Mouse (Mus musculus): ENCODE measurements at regions not wholly inside any gene's neighbourhood (a gene's known extent, or its start where the extent isn't known, plus 50 kb on each side); places are given as distances from the start of the nearest gene placed in this dataset.

DNA sequence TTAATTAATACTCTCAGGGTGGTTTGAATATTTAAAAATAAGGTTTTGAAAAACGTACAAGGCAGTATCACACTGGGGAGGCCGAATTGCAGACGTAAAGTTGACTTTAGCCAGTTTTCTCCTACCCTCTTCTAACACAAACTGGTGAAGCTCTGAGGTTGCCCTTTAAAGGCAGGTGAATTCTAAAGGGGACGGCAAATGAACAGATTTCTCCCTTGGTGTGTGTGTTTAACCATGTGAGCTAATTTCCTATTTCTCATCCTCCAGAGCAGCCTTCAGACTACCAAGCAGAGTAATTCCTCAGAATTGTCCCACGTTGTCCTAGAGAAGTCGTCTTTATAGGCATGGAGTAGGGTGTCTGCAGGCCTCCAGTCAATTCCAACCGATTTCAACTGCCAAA lies 143.1 kb upstream of the Adgrl4 start:
- no peaks in the 10 kb centered on the region for H3K36me3 ChIP-seq (ENCODE audit: control insufficient read depth, insufficient read depth, low read length, poor library complexity, severe bottlenecking)
- H3K27ac ChIP-seq (ENCODE audit: insufficient read depth, low read length) = no peak overlapping the region
- no peak for TF ChIP-seq POLR2A (IDR thresholded peaks at IDR 0.05; ENCODE audit: insufficient read depth, low read length)
- TF ChIP-seq EP300 (IDR thresholded peaks at IDR 0.05; ENCODE audit: insufficient read depth, low read depth, low read length) = no peak
- TF ChIP-seq CTCF (IDR thresholded peaks at IDR 0.05; ENCODE audit: low read depth, low read length) = no peak
- no peak overlapping the region for H3K9ac ChIP-seq (ENCODE audit: low read depth, poor library complexity, severe bottlenecking)
- H3K27me3 ChIP-seq (ENCODE audit: control insufficient read depth, insufficient read depth, low read length, poor library complexity, severe bottlenecking) = no peaks in the 10 kb centered on the region
- H3K9me3 ChIP-seq (replicated peaks; ENCODE audit: control insufficient read depth, insufficient read depth, low read length, poor library complexity, severe bottlenecking) = no peaks in the 10 kb centered on the region
- no peaks in the 10 kb centered on the region for H3K4me1 ChIP-seq (ENCODE audit: control insufficient read depth, insufficient read depth, low read length)
- no peak overlapping the region for H3K4me3 ChIP-seq (ENCODE audit: low read depth, low read length)

DNA sequence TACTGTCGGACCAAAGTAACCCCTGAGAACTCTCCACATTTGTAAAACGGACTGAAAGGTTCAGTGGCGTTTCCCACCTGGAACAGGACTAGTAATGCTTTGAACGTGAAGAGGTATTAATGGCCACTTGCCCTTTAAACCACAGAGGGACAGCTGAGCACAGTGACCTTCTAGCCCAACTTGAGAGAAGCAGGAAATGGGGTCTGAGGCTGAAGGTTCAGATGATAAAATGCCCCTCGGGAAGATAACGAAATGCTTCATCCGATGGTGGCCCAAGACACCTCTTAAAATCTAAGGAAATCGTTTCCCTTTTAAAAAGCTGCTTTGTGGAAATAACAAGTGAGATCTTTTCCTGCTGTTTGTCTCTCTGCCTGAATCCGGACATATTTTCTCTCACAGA lies 142.7 kb upstream of the Adgrl4 start:
- no peak overlapping the region for H3K27ac ChIP-seq (ENCODE audit: insufficient read depth, low read length)
- H3K4me3 ChIP-seq (ENCODE audit: low read depth, low read length) = no peak overlapping the region
- no peaks in the 10 kb centered on the region for H3K27me3 ChIP-seq (ENCODE audit: control insufficient read depth, insufficient read depth, low read length, poor library complexity, severe bottlenecking)

DNA sequence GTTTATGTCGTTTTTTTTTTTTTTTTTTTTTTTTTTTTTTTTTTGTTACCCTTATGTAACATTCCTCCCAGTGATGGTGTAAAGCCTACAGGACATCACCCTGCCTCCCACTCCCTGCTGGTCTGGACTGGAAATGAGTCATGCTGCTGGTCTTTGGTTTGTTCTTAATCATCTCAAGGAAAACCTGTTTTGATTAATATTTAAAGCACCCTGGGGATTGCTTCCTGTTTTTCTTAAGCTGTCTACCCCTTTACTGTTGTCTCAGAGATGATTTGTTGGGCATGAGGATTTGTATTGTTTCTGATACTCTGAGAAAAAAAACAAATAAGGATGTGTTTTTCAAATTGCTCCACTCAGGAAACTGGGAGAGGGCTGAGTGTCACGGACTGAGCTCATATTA lies 139.4 kb upstream of the Adgrl4 start:
- H3K9me3 ChIP-seq (replicated peaks; ENCODE audit: control insufficient read depth, insufficient read depth, low read length, poor library complexity, severe bottlenecking) = no peaks in the 10 kb centered on the region
- no peak for TF ChIP-seq CTCF (IDR thresholded peaks at IDR 0.05; ENCODE audit: low read depth, low read length)
- TF ChIP-seq EP300 (IDR thresholded peaks at IDR 0.05; ENCODE audit: insufficient read depth, low read depth, low read length) = no peak
- no peak for TF ChIP-seq POLR2A (IDR thresholded peaks at IDR 0.05; ENCODE audit: insufficient read depth, low read length)
- H3K36me3 ChIP-seq (ENCODE audit: control insufficient read depth, insufficient read depth, low read length, poor library complexity, severe bottlenecking) = no peaks in the 10 kb centered on the region
- H3K27ac ChIP-seq (ENCODE audit: insufficient read depth, low read length) = no peak overlapping the region
- no peaks in the 10 kb centered on the region for H3K4me1 ChIP-seq (ENCODE audit: control insufficient read depth, insufficient read depth, low read length)
- no peak overlapping the region for H3K9ac ChIP-seq (ENCODE audit: low read depth, poor library complexity, severe bottlenecking)
- no peaks in the 10 kb centered on the region for H3K27me3 ChIP-seq (ENCODE audit: control insufficient read depth, insufficient read depth, low read length, poor library complexity, severe bottlenecking)
- H3K4me3 ChIP-seq (ENCODE audit: low read depth, low read length) = no peak overlapping the region

More for the DNA sequence above, 142.7 kb upstream of the Adgrl4 start:
- Histone ChIP-seq H3K9ac (ENCODE audit: low read depth, poor library complexity, severe bottlenecking) (no peak overlapping the region), H3K36me3 (ENCODE audit: control insufficient read depth, insufficient read depth, low read length, poor library complexity, severe bottlenecking) (no peaks in the 10 kb centered on the region), H3K4me1 (ENCODE audit: control insufficient read depth, insufficient read depth, low read length) (no peaks in the 10 kb centered on the region), H3K9me3 (replicated peaks; ENCODE audit: control insufficient read depth, insufficient read depth, low read length, poor library complexity, severe bottlenecking) (no peaks in the 10 kb centered on the region)
- TF ChIP-seq EP300 (IDR thresholded peaks at IDR 0.05; ENCODE audit: insufficient read depth, low read depth, low read length) = no peak
- no peak for TF ChIP-seq POLR2A (IDR thresholded peaks at IDR 0.05; ENCODE audit: insufficient read depth, low read length)
- no peak for TF ChIP-seq CTCF (IDR thresholded peaks at IDR 0.05; ENCODE audit: low read depth, low read length)

GRCm38 (mm10) chr3:151305402-151305801 lies 132.3 kb upstream of the Adgrl4 start:
- Histone ChIP-seq H3K9ac (ENCODE audit: low read depth, poor library complexity, severe bottlenecking) (no peak overlapping the region), H3K4me3 (ENCODE audit: low read depth, low read length) (no peak overlapping the region), H3K36me3 (ENCODE audit: control insufficient read depth, insufficient read depth, low read length, poor library complexity, severe bottlenecking) (no peaks in the 10 kb centered on the region), H3K4me1 (ENCODE audit: control insufficient read depth, insufficient read depth, low read length) (no peaks in the 10 kb centered on the region), H3K27me3 (ENCODE audit: control insufficient read depth, insufficient read depth, low read length, poor library complexity, severe bottlenecking) (no peaks in the 10 kb centered on the region), H3K9me3 (replicated peaks; ENCODE audit: control insufficient read depth, insufficient read depth, low read length, poor library complexity, severe bottlenecking) (no peaks in the 10 kb centered on the region), H3K27ac (ENCODE audit: insufficient read depth, low read length) (no peak overlapping the region)
- TF ChIP-seq EP300 (IDR thresholded peaks at IDR 0.05; ENCODE audit: insufficient read depth, low read depth, low read length) = no peak
- no peak for TF ChIP-seq POLR2A (IDR thresholded peaks at IDR 0.05; ENCODE audit: insufficient read depth, low read length)
- TF ChIP-seq CTCF (IDR thresholded peaks at IDR 0.05; ENCODE audit: low read depth, low read length) = no peak

GRCm38 (mm10) chr3:151307975-151308374 lies 129.7 kb upstream of the Adgrl4 start:
- Histone ChIP-seq H3K4me3 (ENCODE audit: low read depth, low read length) (no peak overlapping the region), H3K27ac (ENCODE audit: insufficient read depth, low read length) (no peak overlapping the region), H3K9me3 (replicated peaks; ENCODE audit: control insufficient read depth, insufficient read depth, low read length, poor library complexity, severe bottlenecking) (no peaks in the 10 kb centered on the region), H3K4me1 (ENCODE audit: control insufficient read depth, insufficient read depth, low read length) (no peaks in the 10 kb centered on the region), H3K27me3 (ENCODE audit: control insufficient read depth, insufficient read depth, low read length, poor library complexity, severe bottlenecking) (no peaks in the 10 kb centered on the region), H3K9ac (ENCODE audit: low read depth, poor library complexity, severe bottlenecking) (no peak overlapping the region), H3K36me3 (ENCODE audit: control insufficient read depth, insufficient read depth, low read length, poor library complexity, severe bottlenecking) (no peaks in the 10 kb centered on the region)
- TF ChIP-seq POLR2A (IDR thresholded peaks at IDR 0.05; ENCODE audit: insufficient read depth, low read length) (no peak), CTCF (IDR thresholded peaks at IDR 0.05; ENCODE audit: low read depth, low read length) (no peak), EP300 (IDR thresholded peaks at IDR 0.05; ENCODE audit: insufficient read depth, low read depth, low read length) (no peak)

GRCm38 (mm10) chr3:151323835-151324234 lies 113.9 kb upstream of the Adgrl4 start:
- TF ChIP-seq EP300 (IDR thresholded peaks at IDR 0.05; ENCODE audit: insufficient read depth, low read depth, low read length) (no peak), POLR2A (IDR thresholded peaks at IDR 0.05; ENCODE audit: insufficient read depth, low read length) (no peak), CTCF (IDR thresholded peaks at IDR 0.05; ENCODE audit: low read depth, low read length) (no peak)
- Histone ChIP-seq H3K27ac (ENCODE audit: insufficient read depth, low read length) (no peak overlapping the region), H3K27me3 (ENCODE audit: control insufficient read depth, insufficient read depth, low read length, poor library complexity, severe bottlenecking) (no peaks in the 10 kb centered on the region), H3K4me3 (ENCODE audit: low read depth, low read length) (no peak overlapping the region), H3K9ac (ENCODE audit: low read depth, poor library complexity, severe bottlenecking) (no peak overlapping the region), H3K4me1 (ENCODE audit: control insufficient read depth, insufficient read depth, low read length) (no peaks in the 10 kb centered on the region), H3K9me3 (replicated peaks; ENCODE audit: control insufficient read depth, insufficient read depth, low read length, poor library complexity, severe bottlenecking) (no peaks in the 10 kb centered on the region), H3K36me3 (ENCODE audit: control insufficient read depth, insufficient read depth, low read length, poor library complexity, severe bottlenecking) (no peaks in the 10 kb centered on the region)
